8 mouse cellular contexts compared by ENCODE assay signal in the genomic region with DNA sequence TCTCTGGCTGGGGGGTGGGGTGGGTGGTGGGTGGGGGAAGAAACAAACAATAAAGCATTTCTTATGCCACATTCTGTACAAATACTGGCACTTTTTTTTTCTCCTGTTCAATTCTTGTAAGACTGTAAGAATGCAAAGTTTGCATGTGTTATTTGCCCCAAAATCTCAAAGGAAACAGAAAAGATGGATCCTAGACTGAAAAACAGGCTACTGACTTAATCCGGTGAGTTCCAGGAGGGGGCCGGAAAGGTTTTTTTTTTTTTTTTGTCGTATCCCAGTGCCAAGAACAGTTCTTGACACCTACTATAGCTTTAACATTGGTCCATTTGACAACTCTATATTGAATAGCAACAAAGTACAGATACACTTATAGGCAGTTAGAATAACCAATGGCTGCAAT. TPM values are rescaled to one million over a fixed set of nuclear protein-coding genes. Genes with fewer than 3 reads are reported as not detected.
DNase-seq lines count a peak whose midpoint lies in the region; ATAC-seq and TF ChIP-seq lines count a peak whose summit lies in the region.

No protein-coding gene starts in this region.

- H3K4me3 ChIP-seq in heart, embryonic 11.5 days (ENCODE audit: low read depth, low read length), result peak overlapping the region; percentile 80
- H3K4me3 ChIP-seq in ES-E14 (ENCODE audit: insufficient read depth in 1 of 2, low read depth in 1 of 2, low read length in 2 of 2, poor library complexity in 1 of 2, severe bottlenecking in 1 of 2) (peak overlapping the region; percentile 82 to 87), macrophage (ENCODE audit: inconsistent target) (peak overlapping the region; percentile 54)
- H3K4me3 ChIP-seq in hindbrain, embryonic 10.5 days, result peak overlapping the region; percentile 74

- H3K79me2 ChIP-seq in macrophage (ENCODE audit: inconsistent target), result peaks cover 40% of the 10 kb centered on the region

- peak overlapping the region; percentile 65 for H3K4me2 ChIP-seq in heart, embryonic 11.5 days

- no peaks in the 10 kb centered on the region for H3K36me3 ChIP-seq in heart, embryonic 11.5 days (ENCODE audit: control insufficient read depth, insufficient read depth, low read length)
- H3K36me3 ChIP-seq in ES-E14 (ENCODE audit: control insufficient read depth, insufficient read depth, low read length, poor library complexity, severe bottlenecking) (no peaks in the 10 kb centered on the region), macrophage (ENCODE audit: inconsistent target) (no peaks in the 10 kb centered on the region)
- no peaks in the 10 kb centered on the region for H3K36me3 ChIP-seq in hindbrain, embryonic 10.5 days

- no peaks in the 10 kb centered on the region for H3K9me3 ChIP-seq in heart, embryonic 11.5 days (replicated peaks; ENCODE audit: control insufficient read depth, low read length)
- no peaks in the 10 kb centered on the region for H3K9me3 ChIP-seq in ES-E14 (ENCODE audit: control insufficient read depth, insufficient read depth, low read depth, low read length)
- no peaks in the 10 kb centered on the region for H3K9me3 ChIP-seq in hindbrain, embryonic 10.5 days

- WGBS in heart, embryonic 11.5 days (ENCODE audit: insufficient replicate concordance), result 37% methylated on average over 3 of the region's 3 CpGs
- 28% methylated on average over 3 of the region's 3 CpGs for WGBS in hindbrain, embryonic 10.5 days
- 76% methylated on average over 3 of the region's 3 CpGs for WGBS in macrophage (ENCODE audit: missing documents)

- H3K27ac ChIP-seq in heart, embryonic 11.5 days (ENCODE audit: low read depth, low read length), result 0 out of 2 replicates have a peak overlapping the region, but pooled peaks have one; percentile 41
- H3K27ac ChIP-seq in ES-E14 (ENCODE audit: insufficient read depth, low read depth, low read length, poor library complexity, severe bottlenecking), result no peak overlapping the region; the same call in 1 of the 2 replicates
- peak overlapping the region; percentile 93 for H3K27ac ChIP-seq in hindbrain, embryonic 10.5 days
- H3K27ac ChIP-seq in macrophage, result 0 out of 2 replicates have a peak overlapping the region, but pooled peaks have one; percentile 57

- DNase-seq in heart, adult 9 months (ENCODE audit: low spot score in 2 of 2), result no peak
- DNase-seq in ES-E14 (ENCODE audit: low read depth, low spot score), result no peak
- no peak for DNase-seq in hindbrain, embryonic 10.5 days (ENCODE audit: low spot score)
- no peak for DNase-seq in yolk sac, embryonic 10.5 days (ENCODE audit: low spot score)
- DNase-seq in cerebellum, postnatal 25 days, result no peak

- in situ Hi-C loops in ES-E14 (cut with MboI; ENCODE audit: low sequenced_read_pairs in 2 of 2, unreplicated experiment in 2 of 2), result no loop called here

- no peaks in the 10 kb centered on the region for H3K27me3 ChIP-seq in heart, embryonic 11.5 days (ENCODE audit: control insufficient read depth, insufficient read depth, low read length)
- H3K27me3 ChIP-seq in hindbrain, embryonic 10.5 days (ENCODE audit: insufficient read depth, poor library complexity, severe bottlenecking), result no peaks in the 10 kb centered on the region

- H3K4me1 ChIP-seq in heart, embryonic 11.5 days (ENCODE audit: control insufficient read depth, insufficient read depth, low read length), result no peaks in the 10 kb centered on the region
- H3K4me1 ChIP-seq in ES-E14 (ENCODE audit: control insufficient read depth in 2 of 2, insufficient read depth in 2 of 2, low read length in 2 of 2, poor library complexity in 1 of 2), result no peaks in the 10 kb centered on the region
- H3K4me1 ChIP-seq in hindbrain, embryonic 10.5 days (replicated peaks), result peaks cover 17% of the 10 kb centered on the region

- peak overlapping the region; percentile 93; the same call in 1 of the 2 replicates for H3K9ac ChIP-seq in heart, embryonic 11.5 days (ENCODE audit: low read depth, low read length)
- peak overlapping the region; percentile 40; the same call in 1 of the 2 replicates for H3K9ac ChIP-seq in ES-E14 (ENCODE audit: insufficient read depth, low read depth, low read length, poor library complexity, severe bottlenecking)

- no peak; the same call in 1 of the 2 replicates for ATAC-seq in heart, embryonic 11.5 days (replicated peaks; ENCODE audit: insufficient number of reproducible peaks, low FRiP score, low TSS enrichment)
- no peak for ATAC-seq in monocyte, adult 5-6 weeks (replicated peaks; ENCODE audit: insufficient number of reproducible peaks, low FRiP score, low TSS enrichment, poor library complexity, severe bottlenecking)

TF ChIP-seq in ES-E14, 5 proteins besides CTCF, POLR2A, EP300 and RAD21:
- TF ChIP-seq CHD2 (IDR thresholded peaks at IDR 0.05; ENCODE audit: low read depth, low read length), result no peak
- no peak for TF ChIP-seq HCFC1 (IDR thresholded peaks at IDR 0.05; ENCODE audit: borderline replicate concordance, insufficient read depth, low read length)
- no peak for TF ChIP-seq ZC3H11A (IDR thresholded peaks at IDR 0.05; ENCODE audit: borderline replicate concordance, low read depth, low read length)
- TF ChIP-seq MAFK (IDR thresholded peaks at IDR 0.05; ENCODE audit: insufficient read depth, low read depth, low read length), result no peak
- no peak for TF ChIP-seq ZNF384 (IDR thresholded peaks at IDR 0.05; ENCODE audit: low read depth, low read length)

RNA-seq across cellular contexts. Expression of gene Ppp6c, which starts 0.5 kb away (rescaled TPM):
- polyA plus RNA-seq in heart, embryonic 11.5 days (2014; fragmentation: Nextera tagmentation; extraction: Ambion mirVana), result 49.4 and 54.2 TPM in 2 replicates
- total RNA-seq in ES-E14 (2012; rRNA removed), result 16.3 and 23.8 TPM in 2 replicates
- 80.0 and 85.8 TPM in 2 replicates for polyA plus RNA-seq in hindbrain, embryonic 10.5 days (2016; fragmentation: Nextera tagmentation; extraction: Ambion mirVana)
- 10 to 100 TPM; 12.5 to 27.5 (median 16.9) TPM for total RNA-seq in macrophage (2018; cell fraction: chromatin; rRNA removed)
- total RNA-seq in macrophage (2018; cell fraction: cytosol; rRNA removed), result 10 to 100 TPM; 45.3 to 60.4 (median 54.3) TPM
- total RNA-seq in macrophage (2018; cell fraction: nucleus; rRNA removed), result 10 to 100 TPM; 15.6 to 48.7 (median 28.2) TPM
- polyA plus RNA-seq in macrophage (2018), result 43.7 to 52.2 TPM (median 50.0 TPM) in 3 replicates
- total RNA-seq in monocyte, adult 5-6 weeks (2017), result 42.0 to 78.0 TPM (median 71.4 TPM) in 3 replicates

RNA-seq across cellular contexts. Expression of gene Scai, which starts 36.2 kb away (rescaled TPM):
- polyA plus RNA-seq in heart, embryonic 11.5 days (2014; fragmentation: Nextera tagmentation; extraction: Ambion mirVana), result 5.0 and 6.5 TPM in 2 replicates
- 10.3 and 12.4 TPM in 2 replicates for total RNA-seq in ES-E14 (2012; rRNA removed)
- 8.9 and 11.0 TPM in 2 replicates for polyA plus RNA-seq in hindbrain, embryonic 10.5 days (2016; fragmentation: Nextera tagmentation; extraction: Ambion mirVana)
- 10 to 100 TPM; 13.6 to 85.2 (median 40.6) TPM for total RNA-seq in macrophage (2018; cell fraction: chromatin; rRNA removed)
- 1 to 10 TPM in 25 of 26 experiments, under 1 TPM in 1; 0.99 to 5.3 (median 2.2) TPM for total RNA-seq in macrophage (2018; cell fraction: cytosol; rRNA removed)
- 10 to 100 TPM in 19 of 26 experiments, 1 to 10 TPM in 7; 4.1 to 52.4 (median 17.5) TPM for total RNA-seq in macrophage (2018; cell fraction: nucleus; rRNA removed)
- 1.6 to 2.6 TPM (median 2.2 TPM) in 3 replicates for polyA plus RNA-seq in macrophage (2018)
- 4.5 to 12.5 TPM (median 12.3 TPM) in 3 replicates for total RNA-seq in monocyte, adult 5-6 weeks (2017)
